Mouse (Mus musculus) right cerebral cortex, postnatal 36 days (tissue): ENCODE data around the gene Rapgef4.

Experiments used
- DNase-seq, 2 experiments: peaks; one replicate each; pipeline ENCODE4 v3.0.0; 2022; ENCODE audit warnings: low spot score in 2 of 2, mixed read lengths in 1 of 2

Rapgef4 gene

DNA sequence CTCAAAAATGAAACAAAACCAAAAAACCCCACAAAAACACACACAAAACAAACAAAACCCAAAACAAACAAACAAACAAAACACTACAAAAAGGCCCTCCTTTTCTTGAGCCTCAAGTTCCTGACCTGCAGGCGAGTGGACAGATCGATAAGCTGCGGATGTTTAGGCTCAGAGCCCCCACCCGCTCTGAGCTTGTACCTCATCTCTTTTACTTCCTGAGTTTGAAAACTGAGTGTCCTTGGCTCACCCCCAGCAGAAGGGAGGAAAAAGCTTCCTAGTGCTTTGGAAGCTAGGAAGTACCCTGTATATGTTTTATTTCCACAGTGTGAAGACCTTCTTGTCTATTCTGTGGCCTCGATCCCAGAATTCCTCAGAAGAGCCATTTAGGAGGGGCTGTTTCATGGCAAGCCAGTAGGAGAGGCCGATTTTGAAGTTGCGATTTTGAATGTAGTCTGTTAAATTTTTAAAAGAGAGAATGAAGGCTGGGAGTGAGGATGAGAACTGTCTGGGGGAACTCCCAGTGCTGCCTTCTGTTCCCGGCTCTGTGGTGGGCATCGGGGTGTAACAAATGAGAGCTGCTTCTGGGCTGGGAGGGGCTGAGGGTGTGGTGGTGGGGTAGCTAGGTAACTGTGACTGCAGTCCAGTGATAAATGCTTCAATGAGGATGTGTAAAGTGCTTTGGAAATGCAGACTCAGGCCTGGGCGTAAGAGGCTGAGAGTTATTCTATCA is 2.0 kb downstream of the Rapgef4 start:
- DNase-seq: no peak

DNA sequence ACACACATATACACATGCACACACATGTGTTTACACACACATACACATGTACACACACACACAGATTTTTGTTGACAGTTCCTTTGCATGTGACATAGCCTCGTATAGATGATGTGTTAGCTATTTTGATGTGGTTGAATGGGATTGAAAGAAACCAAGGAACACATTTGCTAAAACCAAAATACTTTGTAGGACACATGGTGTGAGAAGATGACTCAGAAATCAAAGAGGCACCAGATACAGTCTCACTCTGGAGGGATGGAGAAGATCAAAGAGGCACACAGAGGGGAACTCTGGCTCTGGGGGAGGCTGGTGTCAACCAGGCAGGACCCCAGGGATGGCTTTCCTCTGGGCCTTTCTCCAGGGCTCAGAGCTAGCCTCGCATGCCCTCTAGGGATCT is 4.7 kb downstream of the Rapgef4 start:
- no peak for DNase-seq

DNA sequence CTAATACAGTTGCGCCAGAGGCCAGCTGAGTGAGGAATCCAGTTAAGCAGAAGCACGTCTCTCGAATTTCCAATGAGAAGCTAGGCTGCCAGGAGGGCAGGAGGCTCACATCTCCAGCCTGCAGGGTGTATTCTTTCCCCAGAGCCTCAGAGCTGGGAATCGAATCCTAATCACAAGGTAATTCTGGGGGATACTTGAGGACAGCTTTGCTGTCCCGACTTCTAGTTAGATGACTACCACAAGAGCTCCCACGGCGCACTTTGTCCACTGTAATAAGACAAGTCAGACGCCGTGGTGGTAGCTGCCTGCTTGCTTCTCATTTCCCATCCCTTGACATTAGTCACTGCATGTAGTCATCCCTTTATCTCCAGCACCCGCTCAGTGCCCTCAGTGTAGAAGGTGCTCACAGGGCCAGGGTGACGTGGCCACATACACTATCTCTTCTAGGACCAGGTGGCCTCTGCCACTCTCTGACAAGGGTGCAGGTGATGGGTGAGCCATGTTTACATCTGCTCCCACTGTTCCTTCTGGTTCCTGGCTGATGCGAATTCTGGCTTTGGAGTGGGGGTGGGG is 5.3 kb downstream of the Rapgef4 start:
- no peak for DNase-seq

DNA sequence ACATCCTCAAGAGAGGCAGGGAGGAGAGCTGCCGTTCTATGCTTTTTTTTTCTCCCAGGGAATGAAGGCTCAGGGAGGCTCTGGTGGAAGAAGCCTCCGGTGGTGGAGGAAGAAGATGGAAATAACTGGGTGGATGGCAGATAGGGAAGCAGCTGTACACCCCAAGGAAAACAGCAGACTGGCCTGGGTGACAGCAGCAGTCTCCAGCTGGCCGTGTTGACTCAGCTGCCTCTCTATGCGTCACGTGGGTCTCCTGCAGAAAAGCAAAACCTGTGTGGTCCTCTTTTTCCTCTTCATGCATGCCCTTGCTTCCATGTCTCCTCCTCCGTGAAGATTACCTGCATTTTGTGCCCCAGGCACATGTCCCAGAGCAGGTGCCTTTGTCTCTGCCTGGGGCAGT is 7.5 kb downstream of the Rapgef4 start:
- peak; percentile 49 to 55 for DNase-seq

DNA sequence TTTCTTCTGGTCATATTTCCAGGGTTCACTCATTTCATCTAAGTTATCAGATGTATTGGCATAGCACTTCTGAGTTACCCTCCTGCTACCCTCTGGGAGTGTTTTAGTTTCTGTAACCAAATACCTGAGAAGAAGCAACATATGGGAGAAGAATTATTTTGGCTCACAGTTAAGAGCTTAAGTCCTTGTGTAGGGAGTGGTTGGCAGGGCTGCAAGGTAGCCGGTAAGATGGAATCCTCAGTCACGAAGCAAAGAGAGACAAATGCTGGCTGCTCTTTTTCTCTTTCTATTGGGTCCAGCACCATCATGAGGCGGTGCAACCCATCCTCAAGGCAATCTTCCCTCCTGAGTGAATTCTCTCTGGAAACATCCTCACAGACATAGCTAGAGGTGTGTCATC is 11.1 kb downstream of the Rapgef4 start:
- DNase-seq: no peak

DNA sequence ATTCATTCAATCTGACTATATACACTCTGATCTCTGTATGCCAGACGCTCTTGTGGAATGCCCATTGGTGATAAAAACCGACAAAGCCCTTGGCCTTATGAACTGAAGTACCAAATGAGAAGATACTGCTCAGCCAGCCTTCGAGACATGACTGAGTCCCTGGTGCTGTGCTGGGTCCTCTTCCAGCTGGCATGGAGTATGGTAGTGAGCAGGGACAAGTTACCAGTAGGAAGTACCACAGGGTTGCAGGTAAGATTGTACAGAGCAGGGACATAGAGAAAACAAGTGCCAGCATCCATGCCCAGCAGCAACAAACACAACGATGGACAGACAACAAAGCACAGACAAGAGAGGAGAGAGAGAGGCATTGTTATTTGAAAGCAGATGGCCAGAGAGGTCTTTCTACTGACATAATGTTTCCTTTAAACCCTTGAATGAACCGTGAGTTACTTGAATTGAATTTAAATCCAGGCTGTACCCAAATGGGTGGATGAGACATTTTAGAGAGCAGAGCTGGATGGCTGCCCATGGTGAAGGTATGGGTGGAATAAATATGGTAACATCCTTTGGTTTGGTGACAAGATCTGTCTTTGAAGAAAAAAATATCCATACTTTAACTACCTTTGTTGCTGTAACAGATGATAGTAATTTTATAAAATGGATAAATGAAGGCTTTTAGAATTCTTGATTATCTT is 12.8 kb downstream of the Rapgef4 start:
- no peak for DNase-seq

DNA sequence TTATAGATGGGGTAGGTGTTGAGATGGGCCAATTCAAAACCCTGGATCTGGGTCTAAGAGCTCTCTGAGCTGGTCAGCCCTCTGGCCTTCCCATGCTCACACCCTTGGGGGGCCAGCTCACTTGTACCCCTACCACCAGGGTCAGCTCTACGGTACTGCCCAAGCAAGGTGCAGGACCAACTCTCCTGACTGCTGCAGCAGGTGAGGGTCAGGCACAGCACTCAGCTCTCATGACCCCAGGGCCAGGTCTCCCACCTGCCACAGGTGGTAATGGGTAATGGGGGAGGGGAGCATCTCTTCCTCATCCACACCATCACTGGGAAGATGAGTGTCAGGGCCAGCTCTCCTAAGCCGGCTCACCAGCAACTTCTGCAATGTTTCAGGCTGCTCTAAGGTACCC is 17.5 kb downstream of the Rapgef4 start:
- no peak for DNase-seq

DNA sequence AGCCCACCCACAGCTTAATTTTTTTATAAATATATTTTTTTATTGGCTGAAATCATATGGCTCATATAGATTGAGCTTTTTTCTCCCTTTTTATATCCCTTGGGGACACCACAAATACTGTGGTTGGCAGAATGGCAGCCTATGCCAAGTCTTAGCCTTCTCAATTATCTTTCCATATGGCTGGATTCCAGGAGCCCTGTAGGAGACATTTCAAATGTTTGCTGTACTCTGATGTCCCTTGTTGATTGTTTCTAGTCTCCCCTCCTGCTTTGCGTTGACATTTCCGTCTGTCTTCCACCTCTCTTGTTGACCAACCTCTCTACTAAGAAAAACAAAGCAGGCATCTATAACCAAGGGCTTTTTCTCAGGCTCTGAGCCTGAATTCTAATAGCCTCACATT is 19.1 kb downstream of the Rapgef4 start:
- no peak for DNase-seq

DNA sequence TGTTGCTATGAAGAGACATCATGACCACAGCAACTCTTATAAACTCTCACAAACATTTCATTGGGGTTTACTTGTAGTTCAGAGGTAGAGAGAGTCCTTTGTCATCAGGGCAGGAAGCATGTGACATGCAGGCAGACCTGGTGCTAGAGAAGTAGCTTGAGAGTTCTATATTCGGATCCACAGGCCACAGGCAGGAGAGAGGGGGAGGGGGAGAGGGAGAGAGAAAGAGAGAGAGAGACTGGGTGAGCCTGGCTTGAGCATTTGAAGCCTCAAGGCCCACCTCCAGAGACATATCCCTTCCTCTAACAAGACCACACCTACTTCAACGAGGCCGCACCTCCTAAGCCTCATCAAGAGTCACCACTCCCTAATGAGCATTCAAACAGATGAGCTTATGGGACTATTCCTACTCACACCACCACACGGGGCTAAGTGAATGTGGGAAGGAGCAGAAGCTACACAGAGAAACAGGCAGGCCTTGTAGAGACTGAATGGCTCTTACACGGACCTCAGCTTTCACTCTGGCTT is 21.9 kb downstream of the Rapgef4 start:
- no peak for DNase-seq

DNA sequence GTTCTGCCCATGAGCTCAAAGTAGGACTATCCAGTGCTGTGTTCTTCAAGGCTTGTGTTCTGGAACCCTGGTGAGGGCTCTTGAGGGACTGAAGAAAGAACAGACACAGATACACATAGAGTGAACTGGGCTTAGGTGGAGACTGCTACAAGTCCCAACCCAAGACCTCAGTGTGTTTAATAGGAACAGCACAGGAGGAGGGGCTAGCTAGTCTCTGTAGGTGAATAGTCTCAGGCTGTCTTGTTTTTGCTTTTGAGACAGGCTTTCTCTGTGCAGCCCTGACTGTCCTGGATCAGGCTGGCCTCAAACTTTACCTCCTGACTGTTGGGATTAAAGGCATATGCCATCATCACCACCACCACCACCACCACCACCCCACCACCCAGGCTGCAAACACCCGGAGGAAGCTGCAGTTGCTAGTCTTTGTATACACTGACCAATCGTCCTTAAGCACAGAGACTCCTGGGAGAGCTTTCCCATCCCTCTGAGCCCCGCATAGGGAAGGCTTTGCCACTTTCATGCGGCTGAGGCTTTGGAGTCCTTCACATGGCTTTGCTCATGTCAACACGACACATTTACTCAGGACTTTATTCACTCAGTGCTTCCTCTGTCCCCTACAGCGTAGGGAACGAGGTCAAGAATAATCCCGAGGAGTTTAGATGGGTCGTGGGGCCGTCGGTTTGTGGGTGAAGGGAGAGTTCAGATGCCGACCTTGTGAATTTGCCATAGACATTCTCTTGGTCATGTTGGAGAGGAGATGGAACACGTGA is 22.9 kb downstream of the Rapgef4 start:
- no peak for DNase-seq

DNA sequence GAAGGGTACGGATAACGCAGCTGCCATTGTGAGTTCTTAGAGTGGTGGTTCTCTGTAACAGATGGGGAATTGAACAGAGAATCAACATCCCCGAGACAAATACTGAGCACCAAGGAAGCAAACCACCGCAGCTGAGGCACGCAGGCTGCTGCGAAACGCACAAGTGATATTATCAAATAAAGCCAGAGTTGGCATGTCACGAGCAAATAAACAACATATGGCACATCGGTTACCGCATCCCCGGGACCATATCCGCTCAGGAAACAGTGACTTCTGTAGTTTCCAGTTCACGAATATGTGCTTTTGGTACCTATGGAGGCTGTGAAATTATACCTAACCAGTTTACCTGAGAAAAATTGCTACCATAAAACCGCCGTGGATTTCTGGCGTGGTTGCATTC is 24.0 kb downstream of the Rapgef4 start:
- DNase-seq: no peak

DNA sequence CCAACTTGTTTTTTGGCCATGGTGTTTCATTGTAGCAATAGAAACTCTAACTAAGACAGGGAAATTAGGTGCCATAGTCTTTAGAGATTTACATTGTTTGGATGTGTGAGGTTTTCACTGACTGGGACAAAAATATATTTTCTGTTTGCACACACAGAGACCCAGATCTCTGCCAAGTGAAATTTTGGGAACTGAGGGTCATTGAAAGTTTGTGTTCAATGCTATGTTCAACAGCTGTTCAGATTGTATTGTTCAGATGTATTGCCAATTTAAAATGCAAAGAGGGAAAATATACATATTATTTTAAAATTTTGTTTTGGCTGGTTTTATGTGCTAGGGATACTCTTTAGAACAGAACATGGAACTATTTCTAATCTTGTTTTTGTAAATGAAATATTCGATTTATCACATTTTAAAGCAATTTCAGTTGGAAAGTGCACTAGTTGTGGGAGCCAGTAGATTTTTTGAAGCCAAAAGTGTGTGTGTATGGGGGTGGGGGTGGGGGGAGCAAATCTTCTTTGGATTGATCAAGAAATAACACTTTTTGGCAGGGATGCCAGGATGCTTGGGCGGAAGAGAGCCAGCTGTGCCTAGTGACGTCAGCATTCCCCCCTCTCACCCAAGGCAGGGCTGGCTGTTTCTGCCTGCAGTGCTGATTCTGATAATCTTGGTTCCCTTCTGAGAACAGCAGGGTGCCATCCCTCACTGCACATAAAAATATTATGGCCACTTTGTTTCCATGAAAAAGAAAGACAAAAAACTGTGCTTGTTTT is 28.6 kb downstream of the Rapgef4 start:
- DNase-seq: peak; percentile 52 to 63

DNA sequence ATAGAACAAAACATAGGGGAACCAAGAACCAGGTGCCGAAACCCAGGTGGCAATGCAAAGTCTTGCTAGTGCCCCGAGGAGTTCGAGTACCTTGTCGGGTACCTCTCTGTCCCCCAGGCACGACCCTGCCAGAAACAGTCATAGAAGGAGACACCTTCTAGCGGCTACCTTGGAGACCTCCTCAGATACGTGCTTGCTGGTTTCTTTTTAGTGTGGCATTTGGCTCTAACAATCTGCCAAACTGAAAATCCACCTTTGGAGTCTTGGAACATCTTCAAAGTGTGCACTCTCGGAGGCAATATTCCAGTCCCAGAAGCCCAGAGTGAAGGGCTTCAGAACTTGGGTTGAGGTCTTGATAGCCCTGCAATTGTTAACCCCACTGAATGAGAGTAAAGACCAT is 34.3 kb downstream of the Rapgef4 start:
- no peak for DNase-seq

DNA sequence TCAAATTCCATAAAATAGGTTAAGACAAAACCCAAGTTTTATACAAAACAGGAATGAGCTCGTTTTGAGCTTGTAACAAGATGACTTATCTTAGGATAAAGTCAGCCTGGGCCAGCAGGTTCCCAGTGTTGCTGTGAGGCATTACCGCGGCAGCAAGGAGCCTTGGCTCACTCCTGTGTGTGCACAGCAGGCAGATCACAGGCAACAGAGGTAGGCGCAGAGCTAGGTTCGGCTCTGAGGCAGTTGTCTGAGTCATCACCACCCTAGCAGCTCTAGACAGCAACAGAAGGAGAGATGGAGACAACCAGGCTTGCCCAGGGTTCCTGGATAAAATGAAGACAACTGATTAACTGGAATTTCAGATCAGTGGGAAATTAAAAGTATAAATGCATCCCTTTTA is 35.0 kb downstream of the Rapgef4 start:
- peak; percentile 71 to 75 for DNase-seq

DNA sequence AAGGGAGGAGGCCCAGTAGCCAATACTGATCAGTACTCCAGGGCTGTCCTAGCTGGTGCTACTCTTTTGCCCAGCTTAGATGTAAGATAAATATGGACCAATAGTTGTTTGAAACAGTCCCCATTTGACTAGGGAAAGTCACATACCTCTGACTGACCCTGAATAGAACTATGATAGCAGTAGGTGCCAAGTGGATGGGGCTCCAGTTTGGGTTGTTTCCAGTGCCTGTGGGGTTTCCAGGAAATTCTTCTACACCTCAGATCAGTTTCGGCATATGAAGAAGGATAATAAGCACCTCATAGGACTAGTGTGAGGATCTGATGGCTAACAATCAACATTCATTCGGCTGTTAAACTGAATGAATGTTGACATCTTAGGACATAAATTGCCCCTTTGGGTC is 36.1 kb downstream of the Rapgef4 start:
- DNase-seq: no peak

DNA sequence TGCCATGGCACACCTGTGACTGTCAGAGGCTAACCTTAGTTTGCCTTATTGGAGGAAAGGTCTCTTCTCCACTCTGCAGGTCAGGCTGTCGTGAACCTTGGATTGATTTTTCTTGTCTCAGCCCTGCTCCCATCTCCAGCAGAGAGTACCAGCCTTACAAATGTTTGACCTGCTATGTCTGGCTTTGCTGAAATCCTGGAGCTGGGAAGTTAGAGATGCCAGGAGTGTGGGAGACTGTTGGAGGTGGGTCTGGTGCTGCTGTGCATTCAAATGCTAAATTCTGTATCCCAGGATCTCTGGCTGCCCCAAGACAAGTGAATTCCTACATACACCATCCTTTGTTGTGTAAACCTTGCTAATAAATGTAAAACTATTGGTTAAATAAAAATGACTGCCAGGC is 37.7 kb downstream of the Rapgef4 start:
- DNase-seq: no peak

DNA sequence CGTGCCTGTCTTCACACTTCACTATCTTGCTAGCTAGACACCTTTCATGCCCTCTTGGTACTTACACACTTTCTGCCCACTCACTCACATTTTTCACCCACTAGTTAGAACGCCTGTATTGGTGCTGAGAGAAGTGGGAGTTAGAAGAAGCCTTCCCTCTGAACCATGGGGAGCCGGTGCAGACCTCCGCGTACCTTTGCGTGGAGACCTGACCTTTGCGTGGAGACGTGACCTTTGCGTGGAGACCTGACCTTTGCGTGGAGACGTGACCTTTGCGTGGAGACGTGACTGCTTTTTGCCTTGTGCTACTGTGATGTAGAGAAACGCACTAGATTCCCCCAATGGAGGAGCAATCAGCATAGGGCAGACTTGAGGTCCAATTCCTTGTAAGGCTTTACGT is 39.7 kb downstream of the Rapgef4 start:
- DNase-seq: no peak

DNA sequence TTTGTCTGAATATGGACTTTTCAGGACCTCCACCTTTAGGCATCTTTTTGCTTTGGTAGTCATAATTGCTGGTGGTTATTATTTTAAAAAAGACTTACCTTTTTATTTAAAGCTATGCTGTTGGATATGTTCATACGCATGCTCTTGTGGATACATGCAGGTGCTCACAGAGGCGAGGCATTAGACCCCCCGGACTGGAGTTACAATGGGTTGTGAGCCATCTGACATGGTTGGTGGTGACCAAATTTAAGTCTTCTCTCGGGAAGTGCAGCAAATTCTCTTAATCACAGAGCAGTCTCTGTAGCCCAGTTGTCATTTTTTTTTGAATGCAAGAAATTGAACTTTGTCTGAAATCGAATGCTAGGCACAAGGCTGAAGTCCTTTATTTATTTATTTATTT is 40.4 kb downstream of the Rapgef4 start:
- no peak for DNase-seq

DNA sequence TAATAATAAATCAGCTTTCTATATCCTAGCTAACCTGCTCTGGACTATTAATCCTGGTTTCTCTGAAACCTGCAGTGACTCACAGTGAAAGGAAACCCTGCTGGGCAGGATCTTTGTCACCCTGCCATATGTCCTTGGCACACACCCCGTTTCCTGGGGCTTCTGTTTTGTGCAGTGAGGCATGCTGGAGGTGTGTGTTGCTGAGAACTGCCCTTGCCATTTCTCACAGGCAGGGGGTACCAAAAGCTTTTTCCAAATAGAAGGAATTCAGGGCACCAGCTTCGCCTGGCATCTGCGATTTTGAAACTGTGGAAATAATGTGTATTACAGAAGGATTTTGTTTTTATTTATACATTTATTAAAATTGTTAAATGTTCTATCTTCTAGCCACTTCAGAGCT is 40.8 kb downstream of the Rapgef4 start:
- DNase-seq: no peak

DNA sequence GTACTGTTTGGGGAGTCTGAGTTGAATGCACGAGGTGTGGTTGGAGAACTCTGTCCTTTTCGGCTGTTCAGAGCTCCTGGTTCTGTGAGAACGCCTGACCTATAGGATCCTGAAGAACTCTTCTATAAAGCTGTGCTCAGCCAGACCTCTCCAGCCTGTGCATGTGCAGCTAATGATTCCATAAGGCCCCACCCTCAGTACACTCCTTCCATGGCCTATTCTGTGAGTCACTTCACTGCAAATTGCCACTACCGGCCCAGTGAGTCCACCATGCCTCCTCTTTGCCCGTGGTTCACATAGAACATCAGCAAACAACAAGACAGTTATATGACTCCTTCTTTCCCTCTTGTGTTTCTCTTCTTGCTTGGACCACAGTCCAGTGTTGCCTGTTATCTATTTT is 42.8 kb downstream of the Rapgef4 start:
- DNase-seq: no peak

DNA sequence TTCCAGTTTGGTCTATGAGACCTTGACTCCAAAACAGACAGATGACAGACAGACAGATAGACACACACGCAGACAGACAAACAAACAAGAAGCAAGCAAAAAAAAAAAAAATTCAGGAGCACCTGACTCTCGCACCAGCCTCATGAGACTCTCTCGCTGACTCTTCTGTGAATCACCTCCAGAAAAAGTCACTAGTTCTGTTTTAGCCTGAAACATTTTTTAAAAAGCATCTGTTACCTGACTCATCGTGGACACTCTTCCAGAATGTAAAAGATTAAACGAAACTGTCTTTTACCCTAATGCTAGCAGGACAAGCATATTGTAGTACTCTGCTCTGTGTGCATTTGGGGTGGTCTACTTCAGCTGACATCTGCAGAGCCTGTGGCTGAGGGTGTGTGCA is 44.6 kb downstream of the Rapgef4 start:
- DNase-seq: no peak

DNA sequence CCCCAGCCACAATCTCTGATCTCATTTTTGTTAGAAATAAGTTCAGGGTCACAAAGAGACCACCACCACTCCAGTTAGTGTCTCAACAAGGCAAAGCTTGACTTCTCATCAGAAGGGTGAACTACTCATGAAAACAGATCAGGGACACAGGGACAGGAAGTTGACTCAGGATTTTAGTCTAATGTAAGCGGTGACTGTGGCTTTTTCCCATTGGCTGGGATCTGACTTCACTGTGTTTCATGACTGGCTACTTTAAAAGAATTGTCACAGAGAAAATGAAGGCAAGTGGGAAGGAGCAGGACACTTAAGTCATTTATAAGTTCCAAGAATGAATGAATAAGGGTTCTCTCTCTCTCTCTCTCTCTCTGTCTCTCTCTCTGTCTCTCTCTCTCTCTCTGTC is 45.5 kb downstream of the Rapgef4 start:
- DNase-seq: no peak
